In the genomic region with DNA sequence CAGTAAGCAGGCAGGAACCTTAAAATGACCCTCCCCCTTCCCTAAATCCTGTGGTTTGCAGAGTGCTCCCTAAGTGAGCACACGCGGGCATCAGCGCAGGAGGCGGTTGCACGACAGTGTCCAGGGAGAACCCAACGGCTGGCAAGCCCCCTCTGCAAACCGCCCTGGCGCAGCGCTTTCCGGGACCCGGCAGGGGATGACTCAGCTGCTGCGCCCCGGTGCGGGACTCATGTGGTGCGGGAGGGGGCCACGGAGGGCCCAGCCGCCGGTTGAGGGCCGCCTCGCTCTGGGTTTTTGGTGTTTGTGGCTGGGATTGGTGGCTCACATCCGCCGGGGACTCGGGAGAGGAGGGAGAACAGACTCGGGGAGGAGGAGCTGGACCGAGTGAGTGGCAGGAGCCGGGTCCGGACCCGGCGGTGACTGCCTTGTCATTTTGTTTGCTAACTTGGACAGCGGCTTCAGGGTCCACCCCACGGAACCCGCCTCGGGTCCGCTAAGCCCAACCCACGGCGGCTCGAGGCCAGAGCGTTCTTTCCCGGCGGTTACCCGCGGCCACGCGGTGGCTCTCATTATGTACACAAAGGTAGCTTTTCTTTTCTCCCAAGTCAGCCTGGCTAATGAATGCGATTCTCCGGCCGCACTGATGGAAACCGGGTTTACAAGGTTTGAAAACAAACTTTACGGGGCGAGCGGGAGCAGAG, we compare ENCODE assay signal across 8 mouse cellular contexts. TPM values are rescaled to one million over a fixed set of nuclear protein-coding genes. Genes with fewer than 3 reads are reported as not detected.
DNase-seq lines count a peak whose midpoint lies in the region; ATAC-seq and TF ChIP-seq lines count a peak whose summit lies in the region.

No protein-coding gene starts in this region.

- peak overlapping the region; percentile 74 for H3K9ac ChIP-seq in liver, embryonic 13.5 days

- peaks cover 57% of the 10 kb centered on the region for H3K27me3 ChIP-seq in liver, embryonic 13.5 days
- H3K27me3 ChIP-seq in myocyte (ENCODE audit: control insufficient read depth, insufficient read depth, insufficient read length): no peaks in the 10 kb centered on the region
- no peaks in the 10 kb centered on the region for H3K27me3 ChIP-seq in testis, adult 2 months (ENCODE audit: control insufficient read depth, insufficient read depth, low read length)

- TF ChIP-seq CTCF in testis, adult 2 months (IDR thresholded peaks at IDR 0.05; ENCODE audit: control insufficient read depth, insufficient read depth, insufficient replicate concordance, low read depth, low read length): no peak

- peak overlapping the region; percentile 67 for H3K4me3 ChIP-seq in liver, embryonic 13.5 days (replicated peaks)
- H3K4me3 ChIP-seq in myocyte: peak overlapping the region; percentile 98
- H3K4me3 ChIP-seq in testis, adult 2 months (ENCODE audit: control insufficient read depth, low read depth, low read length): peak overlapping the region; percentile 95

- H3K4me1 ChIP-seq in liver, embryonic 13.5 days (replicated peaks): peaks cover 26% of the 10 kb centered on the region
- H3K4me1 ChIP-seq in testis, adult 2 months (ENCODE audit: control insufficient read depth, insufficient read depth, low read length): peaks cover 27% of the 10 kb centered on the region

- ATAC-seq in activated CD4-positive, CD25-positive, alpha-beta regulatory T cell, adult 4 months: peak; percentile 17
- ATAC-seq in liver, embryonic 13.5 days (ENCODE audit: low read depth): peak; percentile 53

- DNase-seq in 3T3-L1 (ENCODE audit: low read depth, low spot score): peak; percentile 91
- DNase-seq in embryo, embryonic 9.5 days (ENCODE audit: extremely low spot score): peak; percentile 87
- DNase-seq in heart, adult 9 months (ENCODE audit: low spot score in 2 of 2): peak; percentile 88 to 91
- DNase-seq in kidney, adult 9 months: peak; percentile 90
- peak; percentile 34 for DNase-seq in liver, embryonic 13.5 days

- H3K9me3 ChIP-seq in liver, embryonic 13.5 days (replicated peaks): no peaks in the 10 kb centered on the region

- TF ChIP-seq POLR2A in myocyte (IDR thresholded peaks at IDR 0.05; ENCODE audit: insufficient read length, low read depth): peak; percentile 70
- peak; percentile 68 for TF ChIP-seq POLR2A in testis, adult 2 months (IDR thresholded peaks at IDR 0.05; ENCODE audit: control insufficient read depth, low read depth, low read length)

- H3K36me3 ChIP-seq in liver, embryonic 13.5 days: no peaks in the 10 kb centered on the region
- peaks cover 8% of the 10 kb centered on the region for H3K36me3 ChIP-seq in myocyte (ENCODE audit: control insufficient read depth, insufficient read depth)
- H3K36me3 ChIP-seq in testis, adult 2 months (ENCODE audit: control insufficient read depth, insufficient read depth, low read length): peaks cover 4% of the 10 kb centered on the region

- peak overlapping the region; percentile 72 for H3ac ChIP-seq in myocyte (ENCODE audit: control insufficient read depth, insufficient read length)

- peak overlapping the region; percentile 83 for H3K4me2 ChIP-seq in liver, embryonic 13.5 days
- peak overlapping the region; percentile 84 for H3K4me2 ChIP-seq in myocyte (ENCODE audit: low read depth)

- peak overlapping the region; percentile 82 for H3K27ac ChIP-seq in liver, embryonic 13.5 days
- peak overlapping the region; percentile 99 for H3K27ac ChIP-seq in testis, adult 2 months (ENCODE audit: control insufficient read depth, insufficient read depth, low read depth, low read length)

- peaks cover 51% of the 10 kb centered on the region for H3K79me2 ChIP-seq in myocyte (ENCODE audit: control insufficient read depth, insufficient read depth)

- WGBS in liver, embryonic 13.5 days (ENCODE audit: insufficient replicate concordance): under 1% methylated on average over 47 of the region's 51 CpGs

TF ChIP-seq in myocyte, 11 proteins besides CTCF, POLR2A, EP300 and RAD21:
- TF ChIP-seq MYOD1 (IDR thresholded peaks at IDR 0.05; ENCODE audit: control insufficient read depth in 1 of 3, insufficient read length in 2 of 3, low read depth in 2 of 3) (peak in 2 of 3 experiments; percentile 10 to 14), MYOG (IDR thresholded peaks at IDR 0.05; ENCODE audit: control insufficient read depth in 1 of 3, insufficient read depth in 1 of 3, insufficient read length in 2 of 3, low read depth in 2 of 3) (peak in 1 of 3 experiments; percentile 36), CEBPB (IDR thresholded peaks at IDR 0.05; ENCODE audit: insufficient read depth, poor library complexity, severe bottlenecking) (no peak), POLR2AphosphoS2 (IDR thresholded peaks at IDR 0.05; ENCODE audit: insufficient read length, low read depth) (peak; percentile 59), E2F4 (IDR thresholded peaks at IDR 0.05; ENCODE audit: insufficient read depth) (no peak), REST (IDR thresholded peaks at IDR 0.05; ENCODE audit: insufficient read depth, insufficient read length) (no peak)

RNA-seq across cellular contexts. Expression of gene Tgif1, which starts 0.5 kb away (rescaled TPM):
- 10 to 100 TPM; 38.4 to 58.2 TPM for polyA plus RNA-seq in activated CD4-positive, CD25-positive, alpha-beta regulatory T cell, adult 4 months (2017; shearing (Covaris generic))
- polyA plus RNA-seq in liver, embryonic 13.5 days (2015; fragmentation: Nextera tagmentation; extraction: Ambion mirVana): 8.9 and 10.1 TPM in 2 replicates
- 75.2 TPM for polyA plus RNA-seq in myocyte (2012; fragmentation: generic; extraction: Trizol)
- polyA plus RNA-seq in testis, adult 2 months (2012; rRNA removed): 47.5 and 50.9 TPM in 2 replicates

Comparison
In these comparisons a context has a peak if more than half of its experiments do, and no peak if none do; other contexts are left out.
1. Peak in every context shown above with its lines: DNase-seq, ATAC-seq, H3K4me3 ChIP-seq and H3K27ac ChIP-seq.
2. DNase-seq: peak in every context shown above with its lines; median percentile 91 in 3T3-L1; 90 in kidney, adult 9 months; 90 in heart, adult 9 months; 87 in embryo, embryonic 9.5 days; 34 in liver, embryonic 13.5 days.